Mouse (Mus musculus): Measurements from ENCODE around the gene Pak3. TPM values are rescaled to one million over a fixed set of nuclear protein-coding genes. Genes with fewer than 3 reads are reported as not detected.

The Pak3 gene
- polyA plus RNA-seq, 1 experiment from 2014 or later, result 8.7 TPM

DNA sequence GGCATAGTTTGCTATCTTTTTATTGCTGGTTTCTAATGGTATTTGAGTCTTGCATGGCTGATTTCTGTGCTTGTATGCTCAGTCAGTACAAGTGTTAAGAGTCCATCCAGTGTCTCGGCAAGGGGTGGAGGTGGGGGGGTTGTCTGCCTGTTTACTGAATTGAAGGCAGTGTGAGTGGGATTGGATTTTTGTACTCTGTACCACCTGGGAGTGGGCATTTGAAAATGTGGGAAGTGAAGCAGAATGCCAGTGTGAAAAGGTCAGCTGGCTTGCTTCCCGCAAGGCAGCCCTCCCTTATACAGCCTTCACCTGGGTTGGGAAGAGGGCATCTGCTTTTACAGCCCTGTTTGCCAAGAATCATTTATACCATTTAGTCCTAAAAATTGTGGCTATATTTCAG is 125.5 kb downstream of the Pak3 start:
- 81% methylated on average over 2 of the region's 2 CpGs for WGBS
- no peak overlapping the region for H3K4me2 ChIP-seq (replicated peaks; ENCODE audit: low read depth, low read length)
- no peaks in the 10 kb centered on the region for H3K9me3 ChIP-seq (ENCODE audit: control insufficient read depth, low read depth, low read length)
- no peaks in the 10 kb centered on the region for H3K36me3 ChIP-seq (ENCODE audit: control insufficient read depth, insufficient read depth, low read length)
- no peak overlapping the region for H3K9ac ChIP-seq (replicated peaks; ENCODE audit: low read depth, low read length)
- no peak overlapping the region for H3K27ac ChIP-seq (ENCODE audit: low read length)
- H3K4me3 ChIP-seq (ENCODE audit: low read depth, low read length), result no peak overlapping the region
- H3K27me3 ChIP-seq (ENCODE audit: control insufficient read depth, insufficient read depth, low read length), result no peaks in the 10 kb centered on the region
- H3K4me1 ChIP-seq (ENCODE audit: control insufficient read depth, insufficient read depth, low read length), result no peaks in the 10 kb centered on the region
- no peak for ATAC-seq (ENCODE audit: insufficient number of reproducible peaks, insufficient read depth, low FRiP score, low read depth)

DNA sequence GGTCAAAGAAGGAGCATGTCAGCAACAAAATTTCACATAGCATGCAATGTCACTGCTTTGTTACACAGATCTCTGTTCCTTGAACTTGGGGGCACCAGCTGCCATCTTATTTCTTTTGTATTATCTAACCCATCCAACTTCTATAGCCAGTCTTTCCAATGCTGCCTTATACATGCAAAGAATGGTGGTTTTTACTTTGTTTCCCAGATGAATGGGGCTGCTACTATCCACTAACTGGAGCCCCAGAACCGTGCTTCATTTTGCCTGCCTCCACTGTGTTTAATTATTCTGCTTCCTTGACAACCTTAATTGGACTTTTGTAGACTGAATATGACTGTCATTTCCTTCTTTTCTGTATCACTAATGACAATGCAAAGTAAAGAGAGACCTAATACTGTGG is 126.4 kb downstream of the Pak3 start:
- Histone ChIP-seq H3K4me2 (replicated peaks; ENCODE audit: low read depth, low read length) (no peak overlapping the region), H3K4me1 (ENCODE audit: control insufficient read depth, insufficient read depth, low read length) (no peaks in the 10 kb centered on the region), H3K27ac (ENCODE audit: low read length) (no peak overlapping the region), H3K4me3 (ENCODE audit: low read depth, low read length) (no peak overlapping the region), H3K27me3 (ENCODE audit: control insufficient read depth, insufficient read depth, low read length) (no peaks in the 10 kb centered on the region), H3K36me3 (ENCODE audit: control insufficient read depth, insufficient read depth, low read length) (no peaks in the 10 kb centered on the region), H3K9me3 (ENCODE audit: control insufficient read depth, low read depth, low read length) (no peaks in the 10 kb centered on the region), H3K9ac (replicated peaks; ENCODE audit: low read depth, low read length) (no peak overlapping the region)
- WGBS, result 44% methylated on average over 1 of the region's 1 CpGs
- no peak for ATAC-seq (ENCODE audit: insufficient number of reproducible peaks, insufficient read depth, low FRiP score, low read depth)

DNA sequence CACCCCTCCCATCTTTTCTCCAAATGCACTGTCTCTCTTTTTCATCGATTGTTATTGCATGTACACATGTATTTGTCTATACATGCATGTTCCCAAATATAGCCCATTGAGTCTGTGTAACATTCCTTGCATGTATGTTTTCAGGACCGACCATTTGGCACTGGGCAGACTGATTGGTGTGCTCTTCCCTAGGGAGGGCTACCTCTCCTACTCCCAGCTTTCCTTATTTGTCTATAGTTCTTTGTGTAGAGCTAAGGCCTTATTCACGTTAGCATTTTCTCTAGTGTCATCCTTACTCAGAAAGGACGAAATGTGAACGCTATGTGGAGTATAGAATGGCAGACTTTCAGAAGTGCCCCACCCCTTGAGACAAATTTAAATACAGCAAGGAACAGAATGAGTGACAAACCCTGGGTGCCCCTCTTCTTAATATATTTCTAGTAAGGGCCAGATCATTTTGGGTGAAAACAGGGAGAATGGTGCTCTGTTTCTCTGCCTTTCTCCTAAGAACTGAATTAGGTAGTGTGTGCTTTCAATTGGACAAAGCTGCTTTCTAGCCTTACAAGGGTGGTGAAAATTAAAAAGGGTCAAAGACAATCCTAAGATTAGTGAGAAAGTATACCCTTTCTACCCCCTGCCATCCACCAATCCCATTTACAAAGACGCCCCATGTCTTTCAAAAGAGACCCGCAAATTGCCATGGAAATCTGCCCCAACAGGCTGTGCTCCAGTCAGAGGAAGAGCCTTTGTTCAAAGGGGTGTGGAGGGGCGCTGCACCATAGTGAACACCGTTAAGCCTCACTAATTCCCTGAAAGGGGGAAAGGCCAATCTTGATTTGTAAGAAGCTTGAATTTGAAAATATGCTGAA is 136.2 kb downstream of the Pak3 start:
- no peak overlapping the region for H3K4me2 ChIP-seq (replicated peaks; ENCODE audit: low read depth, low read length)
- no peaks in the 10 kb centered on the region for H3K36me3 ChIP-seq (ENCODE audit: control insufficient read depth, insufficient read depth, low read length)
- H3K9me3 ChIP-seq (ENCODE audit: control insufficient read depth, low read depth, low read length), result no peaks in the 10 kb centered on the region
- 46% methylated on average over 9 of the region's 9 CpGs for WGBS
- no peak for ATAC-seq (ENCODE audit: insufficient number of reproducible peaks, insufficient read depth, low FRiP score, low read depth)
- no peaks in the 10 kb centered on the region for H3K27me3 ChIP-seq (ENCODE audit: control insufficient read depth, insufficient read depth, low read length)
- H3K4me1 ChIP-seq (ENCODE audit: control insufficient read depth, insufficient read depth, low read length), result no peaks in the 10 kb centered on the region
- no peak overlapping the region for H3K9ac ChIP-seq (replicated peaks; ENCODE audit: low read depth, low read length)
- no peak overlapping the region for H3K27ac ChIP-seq (ENCODE audit: low read length)
- H3K4me3 ChIP-seq (ENCODE audit: low read depth, low read length), result no peak overlapping the region

DNA sequence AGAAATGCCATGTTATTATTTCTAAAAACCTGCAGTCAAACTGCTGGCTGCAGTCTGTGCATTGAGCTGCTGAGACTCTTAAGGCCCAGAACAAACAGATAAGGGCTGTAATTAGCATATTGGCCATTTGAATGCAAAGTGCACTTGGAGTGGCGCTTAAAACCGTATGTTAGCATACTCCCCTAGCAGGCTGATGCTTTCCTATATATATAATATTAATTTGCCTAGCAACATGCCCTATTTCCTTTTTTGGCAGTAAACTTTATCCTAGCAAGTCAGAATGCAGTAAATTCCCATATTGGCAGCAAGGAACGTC is 136.7 kb downstream of the Pak3 start:
- no peaks in the 10 kb centered on the region for H3K4me1 ChIP-seq (ENCODE audit: control insufficient read depth, insufficient read depth, low read length)
- ATAC-seq (ENCODE audit: insufficient number of reproducible peaks, insufficient read depth, low FRiP score, low read depth), result no peak
- H3K27me3 ChIP-seq (ENCODE audit: control insufficient read depth, insufficient read depth, low read length), result no peaks in the 10 kb centered on the region
- no peak overlapping the region for H3K4me2 ChIP-seq (replicated peaks; ENCODE audit: low read depth, low read length)
- no peaks in the 10 kb centered on the region for H3K36me3 ChIP-seq (ENCODE audit: control insufficient read depth, insufficient read depth, low read length)
- H3K9me3 ChIP-seq (ENCODE audit: control insufficient read depth, low read depth, low read length), result no peaks in the 10 kb centered on the region
- 26% methylated on average over 3 of the region's 3 CpGs for WGBS
- no peak overlapping the region for H3K4me3 ChIP-seq (ENCODE audit: low read depth, low read length)
- H3K9ac ChIP-seq (replicated peaks; ENCODE audit: low read depth, low read length), result no peak overlapping the region
- H3K27ac ChIP-seq (ENCODE audit: low read length), result no peak overlapping the region

DNA sequence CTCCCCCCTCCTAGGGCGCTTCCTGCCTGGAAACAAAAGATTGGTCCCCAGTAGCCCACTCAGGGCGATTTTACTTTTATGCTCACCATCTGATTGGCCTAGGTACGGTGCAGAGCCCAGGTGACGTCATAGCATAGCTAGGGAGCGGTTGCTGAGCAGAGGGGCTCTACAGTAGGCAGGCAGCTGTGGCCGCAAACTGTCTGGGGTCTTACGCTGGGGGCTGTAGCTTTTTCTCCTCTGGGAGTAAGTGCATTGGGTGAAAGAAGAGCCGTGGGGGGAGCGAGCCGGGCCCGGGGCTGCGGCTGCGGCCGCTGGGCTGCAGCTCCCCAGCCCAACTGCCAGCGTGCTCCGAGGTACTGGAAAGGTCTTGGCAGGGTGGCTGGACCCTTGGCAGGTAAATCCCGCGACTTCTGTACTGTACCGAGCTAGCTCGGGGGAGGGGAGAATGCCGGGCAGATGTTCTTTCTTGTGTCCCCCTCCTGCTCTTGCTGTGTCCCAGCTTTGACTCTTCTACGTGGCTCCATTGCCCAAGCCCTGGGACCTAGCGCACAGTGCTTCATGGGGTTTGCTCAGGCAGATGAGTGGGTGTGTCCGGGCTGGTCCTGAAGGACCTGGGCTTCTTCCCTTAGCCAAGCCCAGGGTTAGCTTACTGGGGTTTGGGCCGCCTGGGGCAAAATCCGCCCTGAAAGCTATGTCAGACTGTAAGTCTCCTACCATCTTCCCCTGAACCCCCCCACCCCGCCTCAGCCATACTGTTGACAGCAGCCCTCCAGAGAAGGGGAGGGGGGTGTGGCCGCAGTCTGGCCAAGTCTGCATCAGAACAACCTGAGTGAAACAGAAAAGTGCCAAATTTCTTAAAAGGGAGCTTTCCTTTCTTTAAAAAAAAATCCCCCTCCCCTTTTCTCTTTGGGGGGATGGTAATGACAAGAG is 146.1 kb downstream of the Pak3 start:
- Histone ChIP-seq H3K9me3 (ENCODE audit: control insufficient read depth, low read depth, low read length) (no peaks in the 10 kb centered on the region), H3K4me2 (replicated peaks; ENCODE audit: low read depth, low read length) (peak overlapping the region; percentile 49), H3K27ac (ENCODE audit: low read length) (no peak overlapping the region), H3K27me3 (ENCODE audit: control insufficient read depth, insufficient read depth, low read length) (no peaks in the 10 kb centered on the region), H3K36me3 (ENCODE audit: control insufficient read depth, insufficient read depth, low read length) (no peaks in the 10 kb centered on the region), H3K4me1 (ENCODE audit: control insufficient read depth, insufficient read depth, low read length) (no peaks in the 10 kb centered on the region), H3K4me3 (ENCODE audit: low read depth, low read length) (peak overlapping the region; percentile 32), H3K9ac (replicated peaks; ENCODE audit: low read depth, low read length) (0 out of 2 replicates have a peak overlapping the region, but pooled peaks have one; percentile 10)
- 14% methylated on average over 27 of the region's 28 CpGs for WGBS
- peak; percentile 95 for ATAC-seq (ENCODE audit: insufficient number of reproducible peaks, insufficient read depth, low FRiP score, low read depth)

DNA sequence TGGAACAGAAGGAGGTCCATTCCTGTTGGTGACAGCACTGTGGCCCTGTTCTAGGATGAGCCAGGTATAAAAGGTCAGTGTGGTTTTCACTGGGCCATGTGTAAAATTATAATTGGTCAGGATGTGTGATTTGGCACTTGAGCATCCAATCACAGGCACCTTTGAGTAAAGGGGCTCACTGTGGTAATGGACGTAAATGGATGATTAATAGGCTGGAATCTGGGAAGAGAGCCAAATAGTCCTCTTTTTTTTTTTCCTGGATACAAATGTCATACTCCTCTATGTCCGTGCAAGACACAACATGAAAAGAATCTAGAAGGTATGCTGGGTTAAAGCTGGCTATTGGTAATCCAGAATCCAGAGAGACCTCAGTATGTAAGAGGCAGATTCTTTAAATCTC is 147.4 kb downstream of the Pak3 start:
- Histone ChIP-seq H3K9me3 (ENCODE audit: control insufficient read depth, low read depth, low read length) (no peaks in the 10 kb centered on the region), H3K4me1 (ENCODE audit: control insufficient read depth, insufficient read depth, low read length) (no peaks in the 10 kb centered on the region), H3K36me3 (ENCODE audit: control insufficient read depth, insufficient read depth, low read length) (no peaks in the 10 kb centered on the region), H3K27ac (ENCODE audit: low read length) (no peak overlapping the region), H3K27me3 (ENCODE audit: control insufficient read depth, insufficient read depth, low read length) (no peaks in the 10 kb centered on the region), H3K9ac (replicated peaks; ENCODE audit: low read depth, low read length) (no peak overlapping the region), H3K4me3 (ENCODE audit: low read depth, low read length) (no peak overlapping the region), H3K4me2 (replicated peaks; ENCODE audit: low read depth, low read length) (no peak overlapping the region)
- no peak for ATAC-seq (ENCODE audit: insufficient number of reproducible peaks, insufficient read depth, low FRiP score, low read depth)
- 30% methylated on average over 2 of the region's 2 CpGs for WGBS

DNA sequence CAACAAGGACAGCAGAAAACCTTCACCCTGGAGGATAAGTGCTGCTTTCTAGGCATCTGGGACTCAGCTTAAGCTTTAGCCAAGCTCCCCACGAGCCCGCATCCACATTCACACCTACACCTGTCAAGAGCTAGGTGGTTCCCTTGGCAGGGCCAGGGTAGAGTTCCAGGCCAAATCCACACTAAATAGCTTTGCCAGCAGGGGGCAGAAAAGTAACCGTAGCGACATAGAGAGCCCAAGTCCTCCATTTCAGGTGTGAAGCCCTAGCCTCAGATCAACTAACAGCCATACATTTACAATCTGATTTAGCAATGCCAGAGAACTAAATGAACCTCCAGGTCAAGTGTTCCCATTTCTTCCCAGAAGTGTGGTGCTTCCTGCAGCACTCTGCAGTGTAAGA is 148.6 kb downstream of the Pak3 start:
- Histone ChIP-seq H3K27me3 (ENCODE audit: control insufficient read depth, insufficient read depth, low read length) (no peaks in the 10 kb centered on the region), H3K4me2 (replicated peaks; ENCODE audit: low read depth, low read length) (no peak overlapping the region), H3K27ac (ENCODE audit: low read length) (no peak overlapping the region), H3K36me3 (ENCODE audit: control insufficient read depth, insufficient read depth, low read length) (no peaks in the 10 kb centered on the region), H3K9ac (replicated peaks; ENCODE audit: low read depth, low read length) (no peak overlapping the region), H3K4me1 (ENCODE audit: control insufficient read depth, insufficient read depth, low read length) (no peaks in the 10 kb centered on the region), H3K9me3 (ENCODE audit: control insufficient read depth, low read depth, low read length) (no peaks in the 10 kb centered on the region), H3K4me3 (ENCODE audit: low read depth, low read length) (no peak overlapping the region)
- WGBS, result 29% methylated on average over 4 of the region's 4 CpGs
- ATAC-seq (ENCODE audit: insufficient number of reproducible peaks, insufficient read depth, low FRiP score, low read depth), result no peak

DNA sequence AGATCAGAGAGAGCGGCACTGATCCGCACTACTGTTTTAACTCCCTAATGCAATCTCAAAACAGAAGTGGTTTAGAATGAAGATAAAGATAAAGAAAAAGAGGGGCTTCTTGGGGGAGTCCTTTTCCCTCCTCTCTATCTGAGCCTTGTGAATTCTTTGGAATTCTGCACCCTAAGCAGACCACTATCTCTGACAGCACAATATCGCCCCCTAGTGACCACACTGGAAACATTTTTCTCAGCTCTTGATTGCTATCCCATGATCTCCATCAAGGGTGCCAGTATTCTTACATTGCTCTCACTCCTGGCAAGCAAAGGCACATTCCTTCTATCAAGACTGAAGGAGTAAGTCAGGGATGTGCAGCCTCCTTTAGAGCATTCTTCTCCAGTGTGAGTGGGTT is 149.9 kb downstream of the Pak3 start:
- ATAC-seq (ENCODE audit: insufficient number of reproducible peaks, insufficient read depth, low FRiP score, low read depth), result no peak
- Histone ChIP-seq H3K36me3 (ENCODE audit: control insufficient read depth, insufficient read depth, low read length) (no peaks in the 10 kb centered on the region), H3K27ac (ENCODE audit: low read length) (no peak overlapping the region), H3K4me2 (replicated peaks; ENCODE audit: low read depth, low read length) (no peak overlapping the region), H3K9me3 (ENCODE audit: control insufficient read depth, low read depth, low read length) (no peaks in the 10 kb centered on the region), H3K4me1 (ENCODE audit: control insufficient read depth, insufficient read depth, low read length) (no peaks in the 10 kb centered on the region), H3K27me3 (ENCODE audit: control insufficient read depth, insufficient read depth, low read length) (no peaks in the 10 kb centered on the region), H3K9ac (replicated peaks; ENCODE audit: low read depth, low read length) (no peak overlapping the region), H3K4me3 (ENCODE audit: low read depth, low read length) (no peak overlapping the region)
- 42% methylated on average over 3 of the region's 3 CpGs for WGBS

Data from stomach, embryonic 14.5 days (tissue).